Mouse (Mus musculus) stomach, postnatal 0 days (tissue): ENCODE results near the gene Ctsw. TPM values are rescaled to one million over a fixed set of nuclear protein-coding genes. Genes with fewer than 3 reads are reported as not detected.
A peak's percentile ranks its signal among the peaks of the same experiment; 100 is the strongest.

Source experiments
- ATAC-seq: fragments of 200-750 bp; cut with Nextera tagmentation; 2 replicates; pipeline ENCODE4 v1.8.0; 2017; ENCODE audit not compliant: low FRiP score, low TSS enrichment
- DNase-seq: peaks from one replicate; pipeline ENCODE4 v3.0.0-alpha.2; 2016; ENCODE audit warnings: low spot score
- H3K27ac ChIP-seq: fragments of 300-500 bp; sonication (generic); replicated peaks from 2 replicates; pipeline ENCODE4 v1.5.1; 2014; ENCODE audit warnings: mild to moderate bottlenecking, control low read depth
- H3K27me3 ChIP-seq: fragments of 300-500 bp; sonication (generic); 2 replicates; pipeline ENCODE4 v1.6.1; 2014; ENCODE audit warnings: low read length; ENCODE audit not compliant: control insufficient read depth, insufficient read depth
- H3K36me3 ChIP-seq: fragments of 300-500 bp; sonication (generic); 2 replicates; pipeline ENCODE4 v1.6.1; 2014; ENCODE audit warnings: low read length, mixed read lengths; ENCODE audit not compliant: control insufficient read depth, insufficient read depth
- H3K4me1 ChIP-seq: fragments of 300-500 bp; sonication (generic); replicated peaks from 2 replicates; pipeline ENCODE4 v1.6.1; 2014; ENCODE audit warnings: antibody characterized with exemption; ENCODE audit not compliant: control insufficient read depth, insufficient read depth
- H3K4me2 ChIP-seq: fragments of 300-500 bp; sonication (generic); replicated peaks from 2 replicates; pipeline ENCODE4 v1.6.1; 2014; ENCODE audit warnings: low read depth, mild to moderate bottlenecking, control low read depth, moderate library complexity
- H3K4me3 ChIP-seq: fragments of 300-500 bp; sonication (generic); 2 replicates; pipeline ENCODE4 v1.5.1; 2014; ENCODE audit warnings: low read depth, low read length, control low read depth
- H3K9ac ChIP-seq: fragments of 300-500 bp; sonication (generic); 2 replicates; pipeline ENCODE4 v1.6.1; 2014; ENCODE audit warnings: mild to moderate bottlenecking, low read length, control low read depth, mixed read lengths
- H3K9me3 ChIP-seq: fragments of 300-500 bp; sonication (generic); 2 replicates; pipeline ENCODE4 v1.6.1; 2016; ENCODE audit warnings: low read length; ENCODE audit not compliant: control insufficient read depth
- CTCF ChIP-seq: IDR thresholded peaks from 2 replicates; pipeline ENCODE4 v1.5.1; 2016; ENCODE audit warnings: antibody characterized with exemption, low read depth, mild to moderate bottlenecking, moderate library complexity
- EP300 ChIP-seq: optimal IDR thresholded peaks from 2 replicates; pipeline ENCODE3; 2016; ENCODE audit warnings: antibody characterized with exemption
- WGBS: fragments of 180-500 bp; shearing (Covaris S2); extraction: QIAGEN DNeasy Blood & Tissue Kit; methylation state at CpG from one replicate; pipeline ENCODE4 v1.1.7; 2014; 5-methylcytosine and 5-hydroxymethylcytosine counted together
- polyA plus RNA-seq: library from polyadenylated mRNA; unstranded; fragments of >200 nt; fragmentation: Nextera tagmentation; extraction: Ambion mirVana; gene quantifications from 2 replicates; pipeline ENCODE4 v1.2.1, GENCODE M21; 2015

Gene Ctsw
- polyA plus RNA-seq, 1 experiment from 2014 or later, result 0.29 TPM

DNA sequence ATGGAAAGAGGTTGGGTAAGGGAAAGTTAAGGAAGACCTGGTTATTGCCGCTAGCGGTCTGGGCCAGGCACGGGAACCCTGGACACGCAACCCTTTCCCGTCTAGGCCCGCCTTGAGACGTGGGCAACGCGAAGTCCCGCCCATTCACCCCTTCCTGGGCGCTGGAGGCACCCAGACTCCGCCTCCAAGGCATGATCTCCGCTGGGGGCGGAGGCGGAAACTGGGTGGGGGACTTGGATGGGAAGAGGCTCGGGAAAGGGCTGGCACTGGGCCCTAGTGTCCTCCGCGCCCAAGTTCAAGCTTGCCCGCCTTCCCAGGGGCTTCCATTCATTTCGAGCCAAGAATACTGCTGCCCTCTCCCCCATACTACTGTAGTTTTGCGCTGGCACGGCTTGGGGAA, 5.4 kb upstream of the Ctsw start, which contains the start of gene Efemp2:
Gene Efemp2, plus strand, starts transcription at position 235 of the 400 bp plus-strand sequence.
- H3K9ac ChIP-seq, result peak within 1 kb of the TSS; percentile 76
- H3K4me2 ChIP-seq, result peak within 1 kb of the TSS; percentile 91
- H3K4me1 ChIP-seq, result no peaks in the 10 kb centered on the region; the same call in 1 of the 2 replicates
- peak within 1 kb of the TSS; percentile 63 for H3K4me3 ChIP-seq
- no peaks in the 10 kb centered on the region for H3K9me3 ChIP-seq
- H3K27me3 ChIP-seq, result no peaks in the 10 kb centered on the region
- H3K27ac ChIP-seq, result peak within 1 kb of the TSS; percentile 82
- no peaks in the 10 kb centered on the region for H3K36me3 ChIP-seq
- ATAC-seq (peak; percentile 57; the same call in 1 of the 2 replicates), DNase-seq (peak; percentile 82)
- TF ChIP-seq CTCF (peak; percentile 27), EP300 (no peak)
- WGBS, result 3% methylated on average over 22 of the region's 22 CpGs

DNA sequence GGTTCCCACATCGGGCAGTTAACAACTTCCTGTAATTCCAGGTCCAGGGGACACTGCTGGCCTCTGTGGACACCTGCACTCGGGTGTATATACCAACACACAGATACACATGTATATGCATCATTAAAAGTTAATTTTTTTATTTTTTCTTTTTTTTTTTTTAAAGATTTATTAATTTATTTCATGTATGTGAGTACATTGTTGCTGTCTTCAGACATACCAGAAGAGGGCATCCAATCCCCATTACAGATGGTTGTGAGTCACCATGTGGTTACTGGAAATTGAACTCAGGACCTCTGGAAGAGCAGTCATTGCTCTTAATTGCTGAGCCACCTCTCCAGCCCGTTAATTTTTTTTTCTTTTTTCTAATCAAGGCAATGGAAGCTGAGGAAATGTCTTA, 4.5 kb upstream of the Ctsw start:
- no peaks in the 10 kb centered on the region for H3K27me3 ChIP-seq
- no peak overlapping the region for H3K4me2 ChIP-seq
- no peak for DNase-seq
- H3K9ac ChIP-seq, result no peak overlapping the region
- 77% methylated on average over 3 of the region's 3 CpGs for WGBS
- no peak overlapping the region for H3K4me3 ChIP-seq
- TF ChIP-seq EP300 (no peak), CTCF (peak; percentile 58)
- no peaks in the 10 kb centered on the region for H3K9me3 ChIP-seq
- H3K36me3 ChIP-seq, result no peaks in the 10 kb centered on the region
- ATAC-seq, result no peak
- H3K4me1 ChIP-seq, result no peaks in the 10 kb centered on the region; the same call in 1 of the 2 replicates
- no peak overlapping the region for H3K27ac ChIP-seq

DNA sequence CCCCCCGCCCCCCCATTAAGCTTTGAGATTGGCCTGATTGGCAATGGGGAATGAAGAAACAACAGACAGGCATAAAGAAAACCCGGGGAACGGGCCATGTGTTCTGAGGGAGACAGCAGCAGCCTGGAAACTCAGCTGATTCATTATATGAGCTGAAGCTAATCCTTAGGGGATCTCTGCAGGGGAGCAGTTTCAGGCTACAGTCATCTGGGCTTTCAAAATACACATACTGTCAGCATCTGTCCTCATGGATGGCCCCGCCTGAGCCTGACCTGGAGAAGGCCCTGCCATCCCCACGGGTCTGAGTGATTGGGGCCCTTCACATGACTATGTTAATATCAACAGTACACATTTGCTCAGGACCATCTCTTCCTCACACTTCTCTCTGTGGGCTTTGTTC, 3.5 kb upstream of the Ctsw start:
- H3K9me3 ChIP-seq, result no peaks in the 10 kb centered on the region
- H3K27ac ChIP-seq, result no peak overlapping the region
- H3K4me3 ChIP-seq, result no peak overlapping the region
- no peak for TF ChIP-seq CTCF
- TF ChIP-seq EP300, result no peak
- no peaks in the 10 kb centered on the region; the same call in 1 of the 2 replicates for H3K4me1 ChIP-seq
- WGBS, result 47% methylated on average over 5 of the region's 5 CpGs
- no peaks in the 10 kb centered on the region for H3K36me3 ChIP-seq
- ATAC-seq, result no peak
- no peak overlapping the region for H3K4me2 ChIP-seq
- no peak for DNase-seq
- no peak overlapping the region for H3K9ac ChIP-seq
- no peaks in the 10 kb centered on the region for H3K27me3 ChIP-seq

DNA sequence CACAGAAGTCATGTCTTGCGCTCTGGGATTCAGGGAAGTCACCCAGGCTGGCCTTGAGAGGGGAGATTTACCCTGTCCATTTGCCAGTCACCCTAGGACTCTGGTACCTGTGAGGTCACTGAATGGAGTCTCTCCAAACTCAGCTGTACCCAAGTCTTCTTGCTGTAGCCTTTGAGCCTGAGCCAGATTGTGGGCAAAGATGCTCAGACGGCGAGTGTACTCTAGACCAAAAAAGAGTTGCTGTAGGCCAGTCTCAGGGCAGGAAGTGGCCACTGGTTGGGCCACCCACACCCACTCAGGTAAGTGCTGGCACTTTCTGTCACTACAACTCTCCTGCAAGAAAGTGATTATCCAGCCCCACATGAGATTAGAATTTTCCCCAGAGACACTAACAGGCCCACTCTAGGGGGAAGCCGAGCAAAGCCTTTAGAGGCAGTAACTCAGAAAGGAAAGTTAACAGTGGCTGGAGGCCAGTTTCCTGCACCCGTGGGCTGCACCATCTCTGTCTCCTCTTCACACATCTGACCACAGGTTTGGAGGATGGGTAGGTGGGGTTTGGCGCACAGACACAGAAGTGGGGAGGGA, 1.3 kb downstream of the Ctsw start:
- ATAC-seq, result no peak
- H3K27me3 ChIP-seq, result no peaks in the 10 kb centered on the region
- no peak overlapping the region for H3K4me2 ChIP-seq
- H3K4me1 ChIP-seq, result no peaks in the 10 kb centered on the region
- TF ChIP-seq CTCF, result no peak
- no peak for TF ChIP-seq EP300
- no peak for DNase-seq
- no peak overlapping the region for H3K27ac ChIP-seq
- H3K36me3 ChIP-seq, result peaks cover 18% of the 10 kb centered on the region
- H3K9me3 ChIP-seq, result no peaks in the 10 kb centered on the region
- WGBS, result 92% methylated on average over 6 of the region's 6 CpGs
- H3K4me3 ChIP-seq, result no peak overlapping the region
- no peak overlapping the region for H3K9ac ChIP-seq

DNA sequence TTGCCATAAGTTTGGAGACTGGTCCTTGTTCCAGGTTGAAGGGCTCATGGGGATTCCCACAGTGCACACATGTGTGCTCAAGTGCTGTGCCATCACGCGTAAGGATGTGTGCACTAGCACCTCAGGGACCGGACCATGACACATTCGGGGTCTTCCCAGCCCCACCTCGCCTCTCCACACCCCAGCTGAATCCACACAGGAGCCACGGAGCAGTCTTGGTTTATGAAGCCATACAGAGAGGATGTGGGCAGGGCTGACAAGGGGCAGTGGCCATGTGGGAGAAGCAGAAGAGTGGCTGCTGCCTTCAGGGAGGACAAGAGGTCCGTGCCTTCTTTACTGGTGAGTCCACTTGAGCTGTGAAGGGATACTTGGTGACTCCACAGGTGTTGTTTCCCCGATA, 3.3 kb downstream of the Ctsw start:
- H3K4me2 ChIP-seq, result no peak overlapping the region
- no peaks in the 10 kb centered on the region for H3K9me3 ChIP-seq
- no peak for TF ChIP-seq EP300
- no peak for TF ChIP-seq CTCF
- WGBS, result 93% methylated on average over 8 of the region's 8 CpGs
- H3K9ac ChIP-seq, result no peak overlapping the region
- H3K27me3 ChIP-seq, result no peaks in the 10 kb centered on the region
- no peak overlapping the region for H3K27ac ChIP-seq
- H3K4me3 ChIP-seq, result no peak overlapping the region
- DNase-seq (no peak), ATAC-seq (no peak)
- no peaks in the 10 kb centered on the region for H3K4me1 ChIP-seq
- peaks cover 18% of the 10 kb centered on the region for H3K36me3 ChIP-seq

DNA sequence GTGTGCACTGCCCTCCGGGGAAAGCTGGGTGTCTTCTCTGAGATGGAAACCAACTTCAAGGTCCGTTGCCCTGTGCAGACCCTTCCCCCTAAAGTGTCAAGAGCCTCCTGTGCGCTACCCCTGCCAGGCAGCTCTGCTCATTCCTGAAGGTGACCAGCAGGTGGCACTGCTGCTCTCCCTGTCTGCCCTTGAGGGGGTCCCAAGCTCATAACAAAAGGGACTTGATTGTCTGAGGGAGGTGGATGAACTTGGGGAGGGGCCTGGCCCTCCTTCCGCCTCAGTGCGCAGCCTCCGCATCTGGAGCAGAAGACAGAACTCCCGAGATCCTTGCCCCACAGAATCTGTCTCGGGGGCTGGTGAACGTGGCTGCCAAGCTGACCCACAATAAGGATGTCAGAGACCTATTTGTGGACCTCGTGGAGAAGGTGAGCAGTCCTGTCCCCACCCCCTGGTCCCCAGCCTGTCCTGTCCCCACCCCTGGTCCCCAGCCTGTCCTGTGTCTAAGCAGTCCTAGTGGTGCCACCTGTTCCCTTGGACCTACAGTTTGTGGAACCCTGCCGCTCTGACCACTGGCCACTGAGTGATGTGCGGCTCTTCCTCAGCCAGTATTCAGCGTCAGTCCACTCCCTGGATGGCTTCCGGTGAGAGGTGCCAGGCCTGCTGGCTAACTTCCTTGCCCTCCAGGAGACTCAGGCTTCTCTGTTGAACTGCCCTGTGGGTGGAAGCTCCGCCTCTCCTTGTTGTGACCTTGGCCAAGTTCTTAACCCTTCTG, 4.3 kb downstream of the Ctsw start:
- TF ChIP-seq EP300, result no peak
- TF ChIP-seq CTCF, result peak; percentile 93
- Histone ChIP-seq H3K9ac (0 out of 2 replicates have a peak overlapping the region, but pooled peaks have one; percentile 27), H3K9me3 (no peaks in the 10 kb centered on the region), H3K27me3 (no peaks in the 10 kb centered on the region), H3K4me2 (peak overlapping the region; percentile 39; the same call in 1 of the 2 replicates), H3K27ac (peak overlapping the region; percentile 56; the same call in 1 of the 2 replicates), H3K36me3 (peaks cover 18% of the 10 kb centered on the region), H3K4me3 (peak overlapping the region; percentile 12; the same call in 1 of the 2 replicates), H3K4me1 (no peaks in the 10 kb centered on the region)
- ATAC-seq (no peak), DNase-seq (peak; percentile 57)
- WGBS, result 37% methylated on average over 14 of the region's 15 CpGs
